Mouse (Mus musculus) embryonic fibroblast, embryonic 13.5 days (primary cell): Measurements from ENCODE around the gene Olfr1178. TPM values are rescaled to one million over a fixed set of nuclear protein-coding genes. Genes with fewer than 3 reads are reported as not detected.

ENCODE experiments used
- H3K27ac ChIP-seq: 2 replicates; pipeline ENCODE4 v1.5.1; 2012; ENCODE audit warnings: low read length, control low read depth, inconsistent platforms; ENCODE audit not compliant: insufficient read depth
- H3K4me1 ChIP-seq: 2 replicates; pipeline ENCODE4 v1.6.1; 2011; ENCODE audit warnings: low read length; ENCODE audit not compliant: control insufficient read depth, insufficient read depth
- H3K4me3 ChIP-seq: 2 replicates; pipeline ENCODE4 v1.5.1; 2011; ENCODE audit warnings: mild to moderate bottlenecking, control low read depth, low read length; ENCODE audit not compliant: insufficient read depth
- CTCF ChIP-seq: IDR thresholded peaks from 2 replicates; pipeline ENCODE4 v1.5.1; 2011; ENCODE audit warnings: mild to moderate bottlenecking, control low read depth, low read length, moderate library complexity, borderline replicate concordance; ENCODE audit not compliant: insufficient read depth
- POLR2A ChIP-seq: IDR thresholded peaks from 2 replicates; pipeline ENCODE4 v1.6.1; 2011; ENCODE audit warnings: low read depth, mild to moderate bottlenecking, control low read depth, low read length, moderate library complexity
- polyA plus RNA-seq: library from polyadenylated mRNA; stranded (reverse); fragments of >200 nt; gene quantifications from 2 replicates; pipeline ENCODE4 v1.2.4, GENCODE M21; 2011; ENCODE audit warnings: low read depth; ENCODE audit not compliant: missing spikeins, insufficient read length

The Olfr1178 gene
- not detected in 2 replicates for polyA plus RNA-seq

DNA sequence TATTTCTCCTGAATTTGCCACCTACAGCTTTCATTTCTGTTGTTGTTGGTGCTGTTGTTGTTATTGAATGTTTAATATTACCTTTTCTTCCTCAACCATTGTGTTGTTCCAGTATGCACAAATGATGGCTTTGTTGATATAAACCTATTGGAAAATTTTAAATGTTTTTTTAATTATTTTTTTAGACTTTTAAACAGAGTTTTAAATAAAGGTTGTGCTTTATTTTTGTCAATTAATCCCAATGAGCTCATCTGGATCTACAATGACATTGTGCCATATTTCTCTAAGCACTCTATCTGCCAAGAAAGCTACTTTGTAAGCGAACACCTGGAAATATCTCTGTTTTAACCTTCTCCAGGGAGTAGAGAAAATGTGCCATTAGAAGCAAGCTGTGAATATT lies at the start of gene Olfr1178:
Gene Olfr1178, plus strand, starts transcription at position 301 of the 400 bp plus-strand sequence.
- Histone ChIP-seq H3K4me3 (no peak within 1 kb of the TSS), H3K27ac (no peak within 1 kb of the TSS), H3K4me1 (no peaks in the 10 kb centered on the region)
- TF ChIP-seq POLR2A: no peak
- no peak for TF ChIP-seq CTCF

DNA sequence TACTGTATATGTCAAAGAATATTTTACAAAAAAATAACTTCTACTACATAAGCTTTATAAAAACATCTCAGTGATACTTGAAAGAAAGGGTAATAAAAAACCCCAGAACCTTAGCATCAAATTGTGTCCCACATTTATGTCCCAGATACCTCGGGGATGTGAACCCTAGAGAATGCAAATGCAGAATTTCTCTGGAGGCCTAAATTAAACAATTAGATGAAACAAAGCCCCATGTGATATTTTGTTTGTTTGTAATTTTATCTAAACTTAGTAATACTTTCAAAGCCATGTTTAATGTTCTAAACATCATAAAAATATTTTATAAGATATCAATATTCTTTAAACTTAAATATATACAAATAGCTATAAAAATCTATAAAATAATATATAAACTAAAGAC lies 40.5 kb upstream of the Olfr1178 start, which contains the start of gene Olfr1177-ps:
Gene Olfr1177-ps, minus strand, starts transcription at position 101 of the 400 bp plus-strand sequence.
- TF ChIP-seq CTCF: no peak
- TF ChIP-seq POLR2A: no peak
- Histone ChIP-seq H3K4me3 (no peak within 1 kb of the TSS), H3K4me1 (no peaks in the 10 kb centered on the region), H3K27ac (no peak within 1 kb of the TSS)

DNA sequence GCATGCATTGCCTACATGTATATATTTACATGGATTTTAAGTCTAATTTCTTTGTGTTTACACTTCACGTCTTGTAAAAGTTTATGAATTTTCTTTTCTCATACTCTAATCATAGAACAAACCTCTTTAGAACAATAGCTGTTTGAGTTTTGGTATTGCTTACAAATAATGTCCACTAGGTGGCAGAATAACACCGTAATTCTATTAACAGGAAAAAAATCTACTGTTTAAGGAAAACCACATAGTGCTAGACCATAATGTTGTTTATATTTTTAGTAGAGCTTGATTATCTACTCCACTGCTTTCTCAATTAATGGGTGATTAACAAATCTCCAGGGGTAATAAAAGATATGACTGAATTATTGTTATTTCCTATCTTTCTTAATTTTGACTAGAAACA lies 30.6 kb upstream of the Olfr1178 start:
- Histone ChIP-seq H3K4me3 (no peak overlapping the region), H3K4me1 (no peaks in the 10 kb centered on the region), H3K27ac (no peak overlapping the region)
- TF ChIP-seq CTCF (no peak), POLR2A (no peak)

DNA sequence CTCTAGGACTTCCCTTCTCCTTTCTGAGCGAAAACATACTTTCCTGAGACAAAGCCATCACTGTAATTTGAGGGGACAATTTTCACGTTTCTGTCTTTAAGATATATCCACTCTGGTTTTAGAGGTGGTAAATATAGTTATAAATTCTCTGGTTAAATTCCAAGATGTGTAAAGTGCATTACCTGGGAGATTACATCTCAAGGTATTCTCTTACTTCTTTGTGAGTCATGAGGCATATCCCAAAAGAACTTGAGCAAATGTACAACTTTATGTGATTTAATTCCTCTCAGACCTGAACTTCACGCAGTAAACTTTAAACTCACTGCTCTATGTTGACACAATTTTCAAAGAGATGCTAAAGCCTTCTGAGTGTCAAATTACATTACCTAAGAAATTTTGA lies 19.5 kb downstream of the Olfr1178 start, which contains the start of gene Olfr1179:
Gene Olfr1179, minus strand, starts transcription at position 101 of the 400 bp plus-strand sequence.
- no peak within 1 kb of the TSS for H3K27ac ChIP-seq
- H3K4me1 ChIP-seq: no peaks in the 10 kb centered on the region
- TF ChIP-seq CTCF (no peak), POLR2A (no peak)
- H3K4me3 ChIP-seq: no peak within 1 kb of the TSS

DNA sequence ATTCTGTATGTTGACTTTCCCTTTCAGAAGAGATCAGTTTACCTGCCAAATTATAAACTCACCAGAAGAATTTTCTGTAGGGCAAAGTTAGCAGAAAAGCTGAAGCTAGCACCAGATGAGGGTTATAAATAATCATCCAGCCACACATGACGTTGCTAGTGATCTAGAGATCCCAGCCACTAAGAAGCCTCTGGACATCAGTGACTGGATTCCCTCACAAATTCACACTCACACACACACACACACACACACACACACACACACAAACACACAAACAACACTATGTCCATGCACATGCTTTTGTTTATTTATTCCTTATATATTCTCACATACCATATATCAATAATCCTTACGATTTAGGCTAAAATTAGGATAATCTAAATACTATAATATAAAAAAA lies 32.2 kb downstream of the Olfr1178 start, which contains the start of gene Olfr1180:
Gene Olfr1180, minus strand, starts transcription at position 101 of the 400 bp plus-strand sequence.
- TF ChIP-seq POLR2A (no peak), CTCF (no peak)
- Histone ChIP-seq H3K27ac (no peak within 1 kb of the TSS), H3K4me1 (no peaks in the 10 kb centered on the region), H3K4me3 (no peak within 1 kb of the TSS)

DNA sequence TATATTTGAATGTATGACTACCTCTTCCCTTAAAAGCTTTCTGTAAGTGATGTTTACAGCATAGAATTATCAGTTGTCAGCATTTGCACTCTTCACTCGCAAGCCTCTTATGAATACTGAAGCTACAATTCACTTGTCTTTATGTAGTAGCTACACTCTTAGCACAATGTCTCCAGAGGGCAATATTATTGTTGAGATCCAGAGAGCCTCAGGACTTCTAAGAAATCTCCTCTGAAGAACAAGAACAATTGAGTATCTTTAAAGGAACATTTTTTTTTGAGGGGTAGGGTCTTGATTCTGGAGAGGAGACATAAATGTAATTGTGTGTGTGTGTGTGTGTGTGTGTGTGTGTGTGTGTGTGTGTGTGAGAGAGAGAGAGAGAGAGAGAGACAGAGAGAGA lies 39.2 kb downstream of the Olfr1178 start, which contains the start of gene Olfr1181:
Gene Olfr1181, minus strand, starts transcription at position 101 of the 400 bp plus-strand sequence.
- TF ChIP-seq POLR2A (no peak), CTCF (no peak)
- no peak within 1 kb of the TSS for H3K27ac ChIP-seq
- H3K4me1 ChIP-seq: no peaks in the 10 kb centered on the region
- no peak within 1 kb of the TSS for H3K4me3 ChIP-seq

DNA sequence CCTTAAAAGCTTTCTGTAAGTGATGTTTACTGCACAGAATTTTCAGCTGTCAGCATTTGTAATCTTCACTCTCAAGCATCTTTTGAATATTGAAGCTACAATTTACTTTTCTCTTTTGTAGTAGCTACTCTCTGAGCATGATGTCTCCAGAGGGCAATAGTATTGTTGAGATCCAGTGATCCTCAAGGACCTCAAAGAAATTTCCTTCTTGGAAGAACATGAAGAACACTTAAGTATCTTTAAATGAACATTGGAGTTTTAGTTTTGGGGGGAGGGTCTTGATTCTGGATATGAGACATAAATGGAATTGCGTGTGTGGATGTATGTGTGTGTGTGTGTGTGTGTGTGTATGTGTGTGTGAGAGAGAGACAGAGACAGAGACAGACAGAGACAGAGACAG lies 62.2 kb downstream of the Olfr1178 start, which contains the start of gene Gm13757:
Gene Gm13757, minus strand, starts transcription at position 101 of the 400 bp plus-strand sequence.
- no peak for TF ChIP-seq POLR2A
- TF ChIP-seq CTCF: no peak
- Histone ChIP-seq H3K4me3 (no peak within 1 kb of the TSS), H3K4me1 (no peaks in the 10 kb centered on the region), H3K27ac (no peak within 1 kb of the TSS)

Other genes starting within 250 kb of the Olfr1178 start
- gene Olfr1167, start 231.9 kb upstream of the Olfr1178 start, polyA plus RNA-seq: not detected in 2 replicates
- not detected in 2 replicates for gene Olfr1168, start 205.2 kb upstream of the Olfr1178 start, polyA plus RNA-seq
- not detected in 2 replicates for gene Olfr1170, start 158.7 kb upstream of the Olfr1178 start, polyA plus RNA-seq
- not detected in 2 replicates for gene Olfr1173, start 107.2 kb upstream of the Olfr1178 start, polyA plus RNA-seq
- not detected in 2 replicates for gene Olfr1174-ps, start 71.9 kb upstream of the Olfr1178 start, polyA plus RNA-seq
- not detected in 2 replicates for gene Olfr1175-ps, start 59.8 kb upstream of the Olfr1178 start, polyA plus RNA-seq
- not detected in 2 replicates for gene Olfr1176, start 50.3 kb upstream of the Olfr1178 start, polyA plus RNA-seq
- not detected in 2 replicates for gene Olfr1177-ps, start 40.6 kb upstream of the Olfr1178 start, polyA plus RNA-seq
- gene Olfr1179, start 19.4 kb downstream of the Olfr1178 start, polyA plus RNA-seq: not detected in 2 replicates
- not detected in 2 replicates for gene Olfr1180, start 32.1 kb downstream of the Olfr1178 start, polyA plus RNA-seq
- gene Olfr1181, start 39.1 kb downstream of the Olfr1178 start, polyA plus RNA-seq: not detected in 2 replicates
- gene Gm13757, start 62.1 kb downstream of the Olfr1178 start, polyA plus RNA-seq: not detected in 2 replicates
- gene Olfr1183, start 67.8 kb downstream of the Olfr1178 start, polyA plus RNA-seq: not detected in 2 replicates
- gene Olfr1184, start 96.5 kb downstream of the Olfr1178 start, polyA plus RNA-seq: not detected in 2 replicates
- not detected in 2 replicates for gene Olfr1185-ps1, start 106.3 kb downstream of the Olfr1178 start, polyA plus RNA-seq
- gene Olfr1186, start 131.5 kb downstream of the Olfr1178 start, polyA plus RNA-seq: not detected in 2 replicates
- not detected in 2 replicates for gene Olfr1188, start 169.9 kb downstream of the Olfr1178 start, polyA plus RNA-seq
- not detected in 2 replicates for gene Olfr1189, start 199.4 kb downstream of the Olfr1178 start, polyA plus RNA-seq